Mouse (Mus musculus): ENCODE results near the gene P2ry6. TPM values are rescaled to one million over a fixed set of nuclear protein-coding genes. Genes with fewer than 3 reads are reported as not detected.

P2ry6 gene
- polyA plus RNA-seq, 1 experiment: 1.3 TPM

DNA sequence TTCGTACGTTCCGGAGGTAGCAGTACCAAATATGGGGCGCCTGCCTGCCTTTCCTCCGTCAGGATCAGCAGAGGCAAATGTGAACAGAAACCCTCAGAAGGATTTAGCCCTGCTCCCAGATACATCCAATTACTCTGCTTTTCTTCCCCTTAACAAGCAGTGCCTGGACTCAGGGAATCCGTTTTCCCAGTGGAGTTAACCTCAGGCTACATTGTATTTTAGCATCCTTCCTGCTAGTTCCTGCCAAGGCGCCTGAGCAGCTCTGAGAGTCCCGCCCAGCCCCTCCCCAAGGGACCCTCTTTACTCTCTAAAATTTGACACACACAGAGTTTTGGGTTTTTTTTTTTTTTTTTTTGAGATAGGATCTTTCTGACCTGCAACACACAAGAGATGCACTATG is 11.1 kb downstream of the P2ry6 start:
- peaks cover 4% of the 10 kb centered on the region for H3K4me1 ChIP-seq (ENCODE audit: control insufficient read depth, insufficient read depth, low read length)
- 80% methylated on average over 8 of the region's 8 CpGs for WGBS
- H3K27ac ChIP-seq (ENCODE audit: control insufficient read depth, insufficient read depth, low read depth, low read length, poor library complexity): no peak overlapping the region
- no peak for TF ChIP-seq CTCF (IDR thresholded peaks at IDR 0.05; ENCODE audit: control insufficient read depth, insufficient read depth, low read length)
- TF ChIP-seq POLR2A (IDR thresholded peaks at IDR 0.05; ENCODE audit: borderline replicate concordance, control insufficient read depth, low read depth, low read length): no peak
- H3K4me3 ChIP-seq (replicated peaks; ENCODE audit: control insufficient read depth, low read depth, low read length): no peak overlapping the region

DNA sequence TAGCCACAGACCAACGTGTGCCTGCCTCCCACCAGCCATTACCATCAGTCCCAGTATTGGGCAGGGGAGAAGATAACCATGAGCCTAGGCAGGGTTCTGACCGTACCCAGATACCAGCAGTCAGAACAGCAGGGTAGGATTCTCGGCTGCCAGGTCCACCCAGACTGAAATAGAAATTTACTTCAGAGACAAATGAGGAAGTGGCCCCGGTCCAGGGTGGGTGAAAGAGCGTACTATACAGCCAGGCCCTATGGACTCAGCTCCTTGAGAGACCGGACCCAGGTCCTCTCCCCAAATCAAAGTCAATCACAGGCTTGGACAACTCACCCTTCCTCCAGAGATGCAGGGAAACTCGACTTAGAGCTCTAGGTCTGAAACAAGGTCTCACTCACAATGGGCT is 13.3 kb downstream of the P2ry6 start:
- H3K4me3 ChIP-seq (replicated peaks; ENCODE audit: control insufficient read depth, low read depth, low read length): no peak overlapping the region
- WGBS: 10% methylated on average over 7 of the region's 7 CpGs
- H3K27ac ChIP-seq (ENCODE audit: control insufficient read depth, insufficient read depth, low read depth, low read length, poor library complexity): no peak overlapping the region
- peaks cover 4% of the 10 kb centered on the region for H3K4me1 ChIP-seq (ENCODE audit: control insufficient read depth, insufficient read depth, low read length)
- TF ChIP-seq CTCF (IDR thresholded peaks at IDR 0.05; ENCODE audit: control insufficient read depth, insufficient read depth, low read length) (no peak), POLR2A (IDR thresholded peaks at IDR 0.05; ENCODE audit: borderline replicate concordance, control insufficient read depth, low read depth, low read length) (no peak)

DNA sequence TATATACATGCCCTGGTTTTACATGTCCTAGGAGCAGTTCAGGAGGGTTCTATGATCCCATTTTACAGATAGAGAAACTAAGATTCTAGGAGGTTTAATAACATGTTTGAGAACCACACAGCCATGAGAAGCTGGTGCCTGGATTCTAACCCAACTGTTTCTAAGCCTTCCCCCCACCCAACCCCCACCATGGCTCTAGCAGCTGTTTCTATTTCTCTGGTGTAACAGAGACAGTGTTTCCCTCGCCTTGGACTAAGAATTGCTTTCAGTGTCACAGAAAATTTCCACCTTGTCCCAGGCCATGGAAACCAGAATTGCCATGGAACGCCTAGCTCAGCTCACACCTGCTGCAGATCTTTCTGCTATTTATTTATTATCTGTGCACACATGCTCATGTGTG is 14.0 kb downstream of the P2ry6 start:
- H3K27ac ChIP-seq (ENCODE audit: control insufficient read depth, insufficient read depth, low read depth, low read length, poor library complexity): no peak overlapping the region
- 67% methylated on average over 2 of the region's 2 CpGs for WGBS
- H3K4me3 ChIP-seq (replicated peaks; ENCODE audit: control insufficient read depth, low read depth, low read length): no peak overlapping the region
- H3K4me1 ChIP-seq (ENCODE audit: control insufficient read depth, insufficient read depth, low read length): peaks cover 4% of the 10 kb centered on the region
- no peak for TF ChIP-seq CTCF (IDR thresholded peaks at IDR 0.05; ENCODE audit: control insufficient read depth, insufficient read depth, low read length)
- TF ChIP-seq POLR2A (IDR thresholded peaks at IDR 0.05; ENCODE audit: borderline replicate concordance, control insufficient read depth, low read depth, low read length): no peak

DNA sequence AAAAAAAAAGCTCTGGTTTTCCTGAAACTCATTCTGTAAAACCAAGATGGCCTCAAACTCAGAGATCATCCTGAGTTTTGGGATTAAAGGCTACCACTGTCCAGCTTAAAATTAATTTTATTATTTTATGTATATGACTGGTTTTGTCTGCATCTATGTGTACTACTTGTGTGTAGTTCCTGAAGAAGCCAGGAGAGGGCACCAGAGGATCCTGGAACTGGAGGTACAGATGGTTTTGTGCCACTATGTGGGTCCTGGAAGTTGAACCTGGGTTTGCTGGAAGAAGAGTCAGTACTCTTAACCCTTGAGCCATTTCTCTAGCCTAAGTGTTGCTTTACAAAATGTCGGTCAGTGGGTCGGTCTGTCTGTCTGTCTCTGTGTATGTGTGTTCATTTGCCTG is 16.0 kb downstream of the P2ry6 start:
- no peak for TF ChIP-seq POLR2A (IDR thresholded peaks at IDR 0.05; ENCODE audit: borderline replicate concordance, control insufficient read depth, low read depth, low read length)
- TF ChIP-seq CTCF (IDR thresholded peaks at IDR 0.05; ENCODE audit: control insufficient read depth, insufficient read depth, low read length): peak; percentile 13; the same call in 1 of the 2 replicates
- Histone ChIP-seq H3K4me3 (replicated peaks; ENCODE audit: control insufficient read depth, low read depth, low read length) (no peak overlapping the region), H3K4me1 (ENCODE audit: control insufficient read depth, insufficient read depth, low read length) (peaks cover 1% of the 10 kb centered on the region; the same call in 1 of the 2 replicates), H3K27ac (ENCODE audit: control insufficient read depth, insufficient read depth, low read depth, low read length, poor library complexity) (no peak overlapping the region)
- 93% methylated on average over 2 of the region's 2 CpGs for WGBS

DNA sequence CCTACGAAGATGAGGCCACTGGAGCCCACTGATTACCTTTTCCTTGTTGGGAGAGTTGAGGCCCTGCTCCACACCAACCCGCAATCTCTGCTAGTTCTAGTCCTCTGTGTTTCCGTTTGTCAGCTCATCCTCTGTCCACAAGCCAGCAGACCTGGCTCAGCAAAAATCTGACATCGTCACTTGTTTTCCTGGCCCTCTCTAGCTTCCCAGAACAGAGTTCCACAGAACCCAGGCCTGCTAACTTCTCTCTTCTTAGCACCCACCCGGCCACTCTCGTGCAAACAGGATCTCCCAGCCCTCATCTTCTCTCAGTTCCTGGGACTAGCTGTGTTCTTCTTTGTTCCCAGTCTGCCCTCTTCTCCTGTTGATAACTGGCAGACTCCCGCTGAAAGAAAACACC is 21.8 kb downstream of the P2ry6 start:
- 73% methylated on average over 7 of the region's 7 CpGs for WGBS
- no peak overlapping the region for H3K4me3 ChIP-seq (replicated peaks; ENCODE audit: control insufficient read depth, low read depth, low read length)
- TF ChIP-seq CTCF (IDR thresholded peaks at IDR 0.05; ENCODE audit: control insufficient read depth, insufficient read depth, low read length): no peak
- no peak for TF ChIP-seq POLR2A (IDR thresholded peaks at IDR 0.05; ENCODE audit: borderline replicate concordance, control insufficient read depth, low read depth, low read length)
- no peak overlapping the region for H3K27ac ChIP-seq (ENCODE audit: control insufficient read depth, insufficient read depth, low read depth, low read length, poor library complexity)
- peaks cover 7% of the 10 kb centered on the region; the same call in 1 of the 2 replicates for H3K4me1 ChIP-seq (ENCODE audit: control insufficient read depth, insufficient read depth, low read length)

DNA sequence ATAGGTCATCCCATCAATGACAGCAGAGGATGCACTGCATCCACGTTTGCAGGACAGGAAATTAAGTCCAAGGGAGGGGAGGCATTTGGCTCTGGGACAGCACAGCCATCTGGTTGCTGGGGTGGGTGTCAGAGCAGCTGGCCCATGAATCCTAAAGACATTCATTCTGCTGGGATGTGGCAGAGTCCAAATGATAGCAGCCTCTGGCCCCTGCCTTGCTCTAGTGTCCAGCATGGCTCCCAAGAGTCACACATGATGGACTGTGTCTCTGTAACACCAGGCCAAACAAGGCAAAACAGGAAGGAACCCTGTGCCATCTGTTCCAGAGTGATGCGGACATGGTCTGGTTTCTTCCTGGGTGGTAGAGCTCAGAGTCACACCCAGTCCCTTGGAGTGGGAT is 22.5 kb downstream of the P2ry6 start:
- TF ChIP-seq CTCF (IDR thresholded peaks at IDR 0.05; ENCODE audit: control insufficient read depth, insufficient read depth, low read length) (no peak), POLR2A (IDR thresholded peaks at IDR 0.05; ENCODE audit: borderline replicate concordance, control insufficient read depth, low read depth, low read length) (no peak)
- H3K4me1 ChIP-seq (ENCODE audit: control insufficient read depth, insufficient read depth, low read length): peaks cover 7% of the 10 kb centered on the region; the same call in 1 of the 2 replicates
- H3K27ac ChIP-seq (ENCODE audit: control insufficient read depth, insufficient read depth, low read depth, low read length, poor library complexity): no peak overlapping the region
- H3K4me3 ChIP-seq (replicated peaks; ENCODE audit: control insufficient read depth, low read depth, low read length): no peak overlapping the region
- 28% methylated on average over 2 of the region's 2 CpGs for WGBS

DNA sequence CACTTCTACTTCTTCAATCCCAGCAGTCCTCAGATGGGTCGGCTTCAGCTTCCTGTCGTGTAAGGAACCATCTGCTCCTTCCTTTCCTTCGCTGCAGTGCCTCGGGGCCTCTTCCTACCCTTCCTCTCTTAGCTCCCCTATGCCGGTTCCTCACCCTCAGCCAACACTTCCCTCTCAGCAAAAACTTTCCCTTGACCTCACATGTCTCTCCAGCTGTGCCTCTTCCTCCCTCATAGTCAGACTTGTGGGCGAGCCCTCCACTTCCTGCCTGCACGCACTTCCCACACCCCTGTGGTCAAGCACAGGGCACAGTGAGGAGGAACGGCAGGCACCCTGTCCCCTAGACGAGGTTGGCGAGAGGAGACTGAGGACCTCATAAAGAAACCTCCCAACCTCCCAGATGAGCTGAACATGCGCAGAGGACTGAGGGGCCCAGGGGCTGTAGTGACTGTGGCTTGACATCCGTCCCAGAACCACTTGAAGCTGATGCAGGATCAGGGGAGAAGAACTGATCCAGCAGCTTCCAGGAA is 23.9 kb downstream of the P2ry6 start:
- H3K4me3 ChIP-seq (replicated peaks; ENCODE audit: control insufficient read depth, low read depth, low read length): no peak overlapping the region
- WGBS: 4% methylated on average over 12 of the region's 12 CpGs
- TF ChIP-seq CTCF (IDR thresholded peaks at IDR 0.05; ENCODE audit: control insufficient read depth, insufficient read depth, low read length) (no peak), POLR2A (IDR thresholded peaks at IDR 0.05; ENCODE audit: borderline replicate concordance, control insufficient read depth, low read depth, low read length) (no peak)
- peaks cover 7% of the 10 kb centered on the region; the same call in 1 of the 2 replicates for H3K4me1 ChIP-seq (ENCODE audit: control insufficient read depth, insufficient read depth, low read length)
- H3K27ac ChIP-seq (ENCODE audit: control insufficient read depth, insufficient read depth, low read depth, low read length, poor library complexity): peak overlapping the region; percentile 12

DNA sequence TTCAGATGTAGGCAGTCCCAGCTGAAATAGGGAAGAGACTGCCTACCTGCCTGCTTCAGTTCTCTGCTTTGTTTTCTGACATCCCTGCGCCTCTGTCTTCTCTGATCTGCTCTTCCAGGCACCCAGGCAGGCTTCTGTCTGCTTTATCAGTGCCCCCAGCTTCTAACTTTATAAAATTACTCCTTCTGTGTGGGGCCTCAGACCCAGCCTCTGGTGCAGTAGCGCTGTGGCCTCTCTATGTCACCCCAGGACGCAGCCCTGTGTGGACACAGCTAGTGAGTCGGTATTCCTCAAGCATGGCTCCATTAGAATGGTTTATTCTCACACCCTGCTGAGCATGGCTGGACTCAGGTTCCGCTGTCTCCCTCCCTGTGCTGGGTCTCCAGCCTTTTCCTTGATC is 24.4 kb downstream of the P2ry6 start:
- peaks cover 7% of the 10 kb centered on the region; the same call in 1 of the 2 replicates for H3K4me1 ChIP-seq (ENCODE audit: control insufficient read depth, insufficient read depth, low read length)
- peak overlapping the region; percentile 12 for H3K27ac ChIP-seq (ENCODE audit: control insufficient read depth, insufficient read depth, low read depth, low read length, poor library complexity)
- TF ChIP-seq CTCF (IDR thresholded peaks at IDR 0.05; ENCODE audit: control insufficient read depth, insufficient read depth, low read length) (no peak), POLR2A (IDR thresholded peaks at IDR 0.05; ENCODE audit: borderline replicate concordance, control insufficient read depth, low read depth, low read length) (no peak)
- H3K4me3 ChIP-seq (replicated peaks; ENCODE audit: control insufficient read depth, low read depth, low read length): no peak overlapping the region
- WGBS: 33% methylated on average over 5 of the region's 5 CpGs

DNA sequence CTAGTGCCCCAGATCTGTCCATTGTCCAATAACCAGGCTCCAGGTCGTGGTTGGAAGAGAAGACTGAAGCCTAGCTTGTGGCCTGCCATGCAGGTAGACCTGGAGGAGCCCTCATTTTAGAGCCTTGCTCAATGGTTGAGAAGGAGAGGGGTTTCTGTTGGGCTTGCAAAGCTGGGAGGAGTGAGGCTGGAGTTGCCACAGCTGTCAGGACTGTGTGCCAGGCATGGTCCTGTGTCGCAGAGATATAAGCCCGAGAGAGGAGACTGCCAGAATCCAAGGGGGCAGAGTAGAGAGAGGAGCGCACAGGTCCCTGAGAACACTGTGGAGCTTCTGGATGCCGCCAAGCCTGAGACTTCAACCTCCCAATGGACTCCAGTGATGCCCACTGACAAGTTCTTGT is 29.7 kb downstream of the P2ry6 start:
- no peak overlapping the region for H3K4me3 ChIP-seq (replicated peaks; ENCODE audit: control insufficient read depth, low read depth, low read length)
- TF ChIP-seq CTCF (IDR thresholded peaks at IDR 0.05; ENCODE audit: control insufficient read depth, insufficient read depth, low read length): no peak
- no peak for TF ChIP-seq POLR2A (IDR thresholded peaks at IDR 0.05; ENCODE audit: borderline replicate concordance, control insufficient read depth, low read depth, low read length)
- 73% methylated on average over 5 of the region's 5 CpGs for WGBS

More for the DNA sequence above, 29.7 kb downstream of the P2ry6 start:
- Histone ChIP-seq H3K4me1 (ENCODE audit: control insufficient read depth, insufficient read depth, low read length) (peaks cover 5% of the 10 kb centered on the region; the same call in 1 of the 2 replicates), H3K27ac (ENCODE audit: control insufficient read depth, insufficient read depth, low read depth, low read length, poor library complexity) (peak overlapping the region; percentile 30)
